Mouse (Mus musculus): ENCODE measurements at regions not wholly inside any gene's neighbourhood (a gene's known extent, or its start where the extent isn't known, plus 50 kb on each side); places are given as distances from the start of the nearest gene placed in this dataset.
"Not testable (repeated sequence)": the region's sequence is repeated elsewhere in the genome, so short reads cannot be mapped to it uniquely, and the experiment has no call there.

- WGBS, result 67% methylated on average over 6 of the region's 6 CpGs
Measured at GRCm38 (mm10) chr14:37571971-37572370, 436.9 kb upstream of the Ghitm start.

GRCm38 (mm10) chr14:37558258-37558657 lies 423.2 kb upstream of the Ghitm start:
- Histone ChIP-seq H3K4me1 (ENCODE audit: control insufficient read depth, insufficient read depth, low read length) (no peaks in the 10 kb centered on the region), H3K4me2 (ENCODE audit: low read depth, low read length) (no peak overlapping the region), H3K27me3 (replicated peaks; ENCODE audit: control insufficient read depth, insufficient read depth, low read length) (no peaks in the 10 kb centered on the region), H3K9me3 (ENCODE audit: control insufficient read depth, low read length) (no peaks in the 10 kb centered on the region), H3K27ac (replicated peaks; ENCODE audit: low read depth, low read length) (no peak overlapping the region), H3K9ac (ENCODE audit: low read depth, low read length) (no peak overlapping the region), H3K36me3 (ENCODE audit: control insufficient read depth, insufficient read depth, low read length) (no peaks in the 10 kb centered on the region), H3K4me3 (ENCODE audit: low read depth, low read length) (no peak overlapping the region)
- WGBS, result 83% methylated on average over 5 of the region's 5 CpGs
- no peak for ATAC-seq (ENCODE audit: low read depth)
- no peak for DNase-seq (ENCODE audit: low spot score)

More at GRCm38 (mm10) chr14:37571971-37572370, 436.9 kb upstream of the Ghitm start:
- no peak overlapping the region for H3K9ac ChIP-seq (ENCODE audit: low read depth, low read length)
- no peak overlapping the region for H3K27ac ChIP-seq (replicated peaks; ENCODE audit: low read depth, low read length)
- H3K27me3 ChIP-seq (replicated peaks; ENCODE audit: control insufficient read depth, insufficient read depth, low read length), result no peaks in the 10 kb centered on the region
- ATAC-seq (ENCODE audit: low read depth), result no peak
- no peak overlapping the region for H3K4me3 ChIP-seq (ENCODE audit: low read depth, low read length)
- H3K4me2 ChIP-seq (ENCODE audit: low read depth, low read length), result no peak overlapping the region
- H3K36me3 ChIP-seq (ENCODE audit: control insufficient read depth, insufficient read depth, low read length), result no peaks in the 10 kb centered on the region
- H3K4me1 ChIP-seq (ENCODE audit: control insufficient read depth, insufficient read depth, low read length), result no peaks in the 10 kb centered on the region
- no peaks in the 10 kb centered on the region for H3K9me3 ChIP-seq (ENCODE audit: control insufficient read depth, low read length)
- no peak for DNase-seq (ENCODE audit: low spot score)

DNA sequence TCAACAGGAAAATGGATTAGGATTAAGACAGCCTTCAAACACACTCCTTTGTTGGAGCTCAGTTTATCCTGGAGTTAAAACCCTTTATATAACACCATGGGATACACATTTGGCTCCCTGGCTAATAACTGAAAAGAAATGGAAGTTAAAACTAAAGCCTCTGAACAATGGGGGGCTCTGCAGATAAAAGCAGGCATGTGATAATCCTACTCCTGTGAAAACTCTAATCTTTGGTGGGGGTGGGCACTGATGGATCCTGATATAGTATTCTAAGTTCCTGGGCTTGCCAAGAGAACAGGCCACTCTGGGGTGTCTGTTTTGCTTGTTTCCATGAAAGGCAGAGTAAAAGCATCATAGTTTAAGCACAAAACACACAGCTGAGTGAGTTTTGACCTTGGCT lies 388.5 kb upstream of the Ghitm start:
- peak; percentile 44; the same call in 1 of the 2 replicates for ATAC-seq (ENCODE audit: low read depth)
- no peak overlapping the region for H3K9ac ChIP-seq (ENCODE audit: low read depth, low read length)
- H3K4me2 ChIP-seq (ENCODE audit: low read depth, low read length), result no peak overlapping the region
- no peak overlapping the region for H3K4me3 ChIP-seq (ENCODE audit: low read depth, low read length)
- H3K36me3 ChIP-seq (ENCODE audit: control insufficient read depth, insufficient read depth, low read length), result no peaks in the 10 kb centered on the region
- DNase-seq (ENCODE audit: low spot score), result peak; percentile 8
- no peak overlapping the region for H3K27ac ChIP-seq (replicated peaks; ENCODE audit: low read depth, low read length)
- no peaks in the 10 kb centered on the region for H3K9me3 ChIP-seq (ENCODE audit: control insufficient read depth, low read length)
- no peaks in the 10 kb centered on the region for H3K27me3 ChIP-seq (replicated peaks; ENCODE audit: control insufficient read depth, insufficient read depth, low read length)
- no peaks in the 10 kb centered on the region for H3K4me1 ChIP-seq (ENCODE audit: control insufficient read depth, insufficient read depth, low read length)

GRCm38 (mm10) chr14:37520631-37521030 lies 385.6 kb upstream of the Ghitm start:
- DNase-seq (ENCODE audit: low spot score); H3K4me1 ChIP-seq (ENCODE audit: control insufficient read depth, insufficient read depth, low read length); H3K9ac ChIP-seq (ENCODE audit: low read depth, low read length); H3K4me3 ChIP-seq (ENCODE audit: low read depth, low read length); ATAC-seq (ENCODE audit: low read depth); H3K9me3 ChIP-seq (ENCODE audit: control insufficient read depth, low read length); H3K36me3 ChIP-seq (ENCODE audit: control insufficient read depth, insufficient read depth, low read length); H3K27ac ChIP-seq (replicated peaks; ENCODE audit: low read depth, low read length); H3K27me3 ChIP-seq (replicated peaks; ENCODE audit: control insufficient read depth, insufficient read depth, low read length); H3K4me2 ChIP-seq (ENCODE audit: low read depth, low read length): not testable (repeated sequence)
- 83% methylated on average over 3 of the region's 3 CpGs for WGBS

- ATAC-seq (ENCODE audit: low read depth), result no peak
- Histone ChIP-seq H3K4me2 (ENCODE audit: low read depth, low read length) (no peak overlapping the region), H3K9me3 (ENCODE audit: control insufficient read depth, low read length) (no peaks in the 10 kb centered on the region), H3K4me1 (ENCODE audit: control insufficient read depth, insufficient read depth, low read length) (no peaks in the 10 kb centered on the region), H3K36me3 (ENCODE audit: control insufficient read depth, insufficient read depth, low read length) (no peaks in the 10 kb centered on the region), H3K27me3 (replicated peaks; ENCODE audit: control insufficient read depth, insufficient read depth, low read length) (no peaks in the 10 kb centered on the region), H3K27ac (replicated peaks; ENCODE audit: low read depth, low read length) (no peak overlapping the region), H3K9ac (ENCODE audit: low read depth, low read length) (no peak overlapping the region), H3K4me3 (ENCODE audit: low read depth, low read length) (no peak overlapping the region)
- WGBS, result 62% methylated on average over 5 of the region's 5 CpGs
- no peak for DNase-seq (ENCODE audit: low spot score)
Measured at GRCm38 (mm10) chr14:37505314-37505713, 370.2 kb upstream of the Ghitm start.

GRCm38 (mm10) chr14:37490711-37491110 lies 355.6 kb upstream of the Ghitm start:
- Histone ChIP-seq H3K27ac (replicated peaks; ENCODE audit: low read depth, low read length) (no peak overlapping the region), H3K4me2 (ENCODE audit: low read depth, low read length) (no peak overlapping the region), H3K27me3 (replicated peaks; ENCODE audit: control insufficient read depth, insufficient read depth, low read length) (no peaks in the 10 kb centered on the region), H3K9me3 (ENCODE audit: control insufficient read depth, low read length) (0 out of 2 replicates have a peak, but pooled peaks cover 4% of the 10 kb centered on the region), H3K9ac (ENCODE audit: low read depth, low read length) (no peak overlapping the region), H3K36me3 (ENCODE audit: control insufficient read depth, insufficient read depth, low read length) (no peaks in the 10 kb centered on the region), H3K4me3 (ENCODE audit: low read depth, low read length) (no peak overlapping the region), H3K4me1 (ENCODE audit: control insufficient read depth, insufficient read depth, low read length) (no peaks in the 10 kb centered on the region)
- WGBS, result 71% methylated on average over 4 of the region's 4 CpGs
- ATAC-seq (ENCODE audit: low read depth), result no peak
- DNase-seq (ENCODE audit: low spot score), result no peak

- Histone ChIP-seq H3K27ac (replicated peaks; ENCODE audit: low read depth, low read length) (no peak overlapping the region), H3K4me3 (ENCODE audit: low read depth, low read length) (no peak overlapping the region), H3K4me1 (ENCODE audit: control insufficient read depth, insufficient read depth, low read length) (no peaks in the 10 kb centered on the region), H3K27me3 (replicated peaks; ENCODE audit: control insufficient read depth, insufficient read depth, low read length) (no peaks in the 10 kb centered on the region), H3K4me2 (ENCODE audit: low read depth, low read length) (no peak overlapping the region), H3K36me3 (ENCODE audit: control insufficient read depth, insufficient read depth, low read length) (no peaks in the 10 kb centered on the region), H3K9me3 (ENCODE audit: control insufficient read depth, low read length) (no peaks in the 10 kb centered on the region), H3K9ac (ENCODE audit: low read depth, low read length) (no peak overlapping the region)
- DNase-seq (ENCODE audit: low spot score), result no peak
- no peak for ATAC-seq (ENCODE audit: low read depth)
- WGBS, result 89% methylated on average over 8 of the region's 8 CpGs
Measured at GRCm38 (mm10) chr14:37485292-37485691, 350.2 kb upstream of the Ghitm start.

GRCm38 (mm10) chr14:37477599-37477998 lies 342.5 kb upstream of the Ghitm start:
- no peak overlapping the region for H3K4me2 ChIP-seq (ENCODE audit: low read depth, low read length)
- no peak overlapping the region for H3K9ac ChIP-seq (ENCODE audit: low read depth, low read length)

DNA sequence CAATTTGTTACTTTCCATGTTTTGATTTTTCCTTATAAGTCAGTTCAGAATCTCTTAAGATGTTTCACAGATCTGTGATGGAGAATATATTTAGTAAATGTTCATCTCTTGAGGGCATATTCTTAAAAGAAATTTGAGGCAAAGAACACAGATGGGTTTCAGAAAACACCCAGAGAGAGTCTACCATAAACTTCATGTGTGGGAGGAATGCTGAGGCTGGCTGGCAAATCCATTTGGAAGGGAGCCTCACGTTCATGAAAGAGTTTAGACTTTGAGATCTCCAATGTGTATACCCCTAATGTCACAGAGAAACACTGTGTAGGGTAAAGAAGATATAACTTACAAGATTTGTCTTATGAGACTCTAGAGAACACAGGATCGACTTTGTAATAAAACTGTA lies 333.6 kb upstream of the Ghitm start:
- Histone ChIP-seq H3K36me3 (ENCODE audit: control insufficient read depth, insufficient read depth, low read length) (no peaks in the 10 kb centered on the region), H3K4me2 (ENCODE audit: low read depth, low read length) (no peak overlapping the region), H3K27ac (replicated peaks; ENCODE audit: low read depth, low read length) (no peak overlapping the region), H3K9ac (ENCODE audit: low read depth, low read length) (no peak overlapping the region), H3K4me1 (ENCODE audit: control insufficient read depth, insufficient read depth, low read length) (no peaks in the 10 kb centered on the region), H3K27me3 (replicated peaks; ENCODE audit: control insufficient read depth, insufficient read depth, low read length) (no peaks in the 10 kb centered on the region), H3K9me3 (ENCODE audit: control insufficient read depth, low read length) (no peaks in the 10 kb centered on the region), H3K4me3 (ENCODE audit: low read depth, low read length) (no peak overlapping the region)
- ATAC-seq (ENCODE audit: low read depth), result no peak
- DNase-seq (ENCODE audit: low spot score), result no peak
- WGBS, result 68% methylated on average over 2 of the region's 2 CpGs

More at GRCm38 (mm10) chr14:37477599-37477998, 342.5 kb upstream of the Ghitm start:
- no peak for ATAC-seq (ENCODE audit: low read depth)
- no peak overlapping the region for H3K27ac ChIP-seq (replicated peaks; ENCODE audit: low read depth, low read length)
- DNase-seq (ENCODE audit: low spot score), result no peak
- no peaks in the 10 kb centered on the region for H3K27me3 ChIP-seq (replicated peaks; ENCODE audit: control insufficient read depth, insufficient read depth, low read length)
- no peaks in the 10 kb centered on the region for H3K4me1 ChIP-seq (ENCODE audit: control insufficient read depth, insufficient read depth, low read length)
- no peaks in the 10 kb centered on the region for H3K36me3 ChIP-seq (ENCODE audit: control insufficient read depth, insufficient read depth, low read length)
- no peaks in the 10 kb centered on the region for H3K9me3 ChIP-seq (ENCODE audit: control insufficient read depth, low read length)
- no peak overlapping the region for H3K4me3 ChIP-seq (ENCODE audit: low read depth, low read length)

Data from embryonic facial prominence, embryonic 14.5 days (tissue).